Mouse (Mus musculus) right cerebral cortex, postnatal 36 days (tissue): Measurements from ENCODE around the gene Atp1a2.

Experiments
- DNase-seq, 2 experiments: peaks; one replicate each; pipeline ENCODE4 v3.0.0; 2022; ENCODE audit warnings: low spot score in 2 of 2, mixed read lengths in 1 of 2

The Atp1a2 gene

GRCm38 (mm10) chr1:172324725-172325124 lies 26.9 kb upstream of the Atp1a2 start:
- DNase-seq = peak in 1 of 2 experiments; percentile 73

GRCm38 (mm10) chr1:172323801-172324359 lies 26.0 kb upstream of the Atp1a2 start:
- DNase-seq = peak; percentile 74 to 83

GRCm38 (mm10) chr1:172323298-172323697 lies 25.4 kb upstream of the Atp1a2 start:
- DNase-seq = no peak

- no peak for DNase-seq
Observed at GRCm38 (mm10) chr1:172322725-172323124, 24.9 kb upstream of the Atp1a2 start.

GRCm38 (mm10) chr1:172319921-172320411 lies 22.1 kb upstream of the Atp1a2 start:
- peak in 1 of 2 experiments; percentile 64 for DNase-seq

GRCm38 (mm10) chr1:172319346-172319745 lies 21.5 kb upstream of the Atp1a2 start:
- DNase-seq = no peak

- DNase-seq = peak in 1 of 2 experiments; percentile 48
Observed at GRCm38 (mm10) chr1:172318424-172319035, 20.7 kb upstream of the Atp1a2 start.

GRCm38 (mm10) chr1:172317946-172318345 lies 20.1 kb upstream of the Atp1a2 start:
- no peak for DNase-seq

- no peak for DNase-seq
Observed at GRCm38 (mm10) chr1:172317431-172317830, 19.6 kb upstream of the Atp1a2 start.

GRCm38 (mm10) chr1:172314911-172315310 lies 17.0 kb upstream of the Atp1a2 start:
- DNase-seq = peak in 1 of 2 experiments; percentile 40

- peak in 1 of 2 experiments; percentile 32 for DNase-seq
Observed at GRCm38 (mm10) chr1:172313613-172314411, 15.9 kb upstream of the Atp1a2 start.

- DNase-seq = peak; percentile 69 to 73
Observed at GRCm38 (mm10) chr1:172312768-172313561, 15.1 kb upstream of the Atp1a2 start.

- DNase-seq = peak; percentile 71 to 74
Observed at GRCm38 (mm10) chr1:172311921-172312767, 14.3 kb upstream of the Atp1a2 start.

GRCm38 (mm10) chr1:172311248-172311906 lies 13.5 kb upstream of the Atp1a2 start:
- peak; percentile 26 to 74 for DNase-seq

GRCm38 (mm10) chr1:172309699-172310398 lies 12.0 kb upstream of the Atp1a2 start:
- DNase-seq = peak; percentile 84 to 89

GRCm38 (mm10) chr1:172308409-172308808 lies 10.5 kb upstream of the Atp1a2 start:
- no peak for DNase-seq

GRCm38 (mm10) chr1:172307936-172308335 lies 10.1 kb upstream of the Atp1a2 start:
- DNase-seq = no peak

- DNase-seq = no peak
Observed at GRCm38 (mm10) chr1:172306885-172307284, 9.0 kb upstream of the Atp1a2 start.

GRCm38 (mm10) chr1:172306196-172306595 lies 8.3 kb upstream of the Atp1a2 start:
- no peak for DNase-seq

GRCm38 (mm10) chr1:172305635-172306034 lies 7.8 kb upstream of the Atp1a2 start:
- DNase-seq = no peak
